Mouse (Mus musculus) adrenal gland (tissue): ENCODE results near the gene Cyp3a13.
"Not testable (repeated sequence)": the region's sequence is repeated elsewhere in the genome, so short reads cannot be mapped to it uniquely, and the experiment has no call there.

Experiments used
- intact Hi-C: fragments of 180-260 bp; cut with DNase I; formaldehyde crosslinking; loops from one replicate; pipeline ENCODE4 v1.15.1; 2025

The Cyp3a13 gene

DNA sequence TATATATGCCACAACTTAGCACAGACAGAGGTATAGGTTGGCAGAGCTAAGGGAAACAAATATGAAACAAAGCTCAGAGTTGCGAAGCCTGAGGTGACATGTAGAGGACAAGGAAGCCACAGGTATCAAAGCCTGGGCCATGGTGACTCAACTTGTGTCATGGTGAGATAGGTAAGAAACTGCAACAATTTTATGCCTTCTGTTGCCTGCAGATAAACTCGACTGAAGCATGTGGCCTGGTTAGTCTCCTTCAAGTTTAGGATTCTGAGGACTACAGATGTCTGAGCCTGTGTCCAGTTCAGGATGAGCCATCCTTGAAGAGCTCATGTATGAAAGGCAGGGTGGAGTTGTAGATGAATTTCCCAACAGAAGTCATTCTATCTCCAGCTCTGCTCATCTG lies 46.4 kb downstream of the Cyp3a13 start:
- intact Hi-C loops, result no loop called here

DNA sequence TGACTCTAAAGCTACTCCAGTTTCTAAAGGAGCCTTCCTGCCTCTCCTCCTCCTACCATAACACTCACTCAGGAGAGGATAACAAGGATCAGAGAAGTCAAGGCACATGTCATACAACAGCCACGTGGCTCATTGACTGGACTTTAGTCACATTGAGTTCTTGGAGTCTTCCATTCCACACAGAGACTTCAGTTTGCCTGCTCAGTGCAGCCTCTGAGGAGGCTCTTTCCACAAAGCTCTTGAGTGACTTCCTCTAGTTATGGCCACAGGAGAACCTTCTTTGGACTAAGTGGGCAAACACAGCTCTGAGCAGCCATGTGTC lies 49.1 kb downstream of the Cyp3a13 start:
- intact Hi-C loops, result not testable (repeated sequence)

DNA sequence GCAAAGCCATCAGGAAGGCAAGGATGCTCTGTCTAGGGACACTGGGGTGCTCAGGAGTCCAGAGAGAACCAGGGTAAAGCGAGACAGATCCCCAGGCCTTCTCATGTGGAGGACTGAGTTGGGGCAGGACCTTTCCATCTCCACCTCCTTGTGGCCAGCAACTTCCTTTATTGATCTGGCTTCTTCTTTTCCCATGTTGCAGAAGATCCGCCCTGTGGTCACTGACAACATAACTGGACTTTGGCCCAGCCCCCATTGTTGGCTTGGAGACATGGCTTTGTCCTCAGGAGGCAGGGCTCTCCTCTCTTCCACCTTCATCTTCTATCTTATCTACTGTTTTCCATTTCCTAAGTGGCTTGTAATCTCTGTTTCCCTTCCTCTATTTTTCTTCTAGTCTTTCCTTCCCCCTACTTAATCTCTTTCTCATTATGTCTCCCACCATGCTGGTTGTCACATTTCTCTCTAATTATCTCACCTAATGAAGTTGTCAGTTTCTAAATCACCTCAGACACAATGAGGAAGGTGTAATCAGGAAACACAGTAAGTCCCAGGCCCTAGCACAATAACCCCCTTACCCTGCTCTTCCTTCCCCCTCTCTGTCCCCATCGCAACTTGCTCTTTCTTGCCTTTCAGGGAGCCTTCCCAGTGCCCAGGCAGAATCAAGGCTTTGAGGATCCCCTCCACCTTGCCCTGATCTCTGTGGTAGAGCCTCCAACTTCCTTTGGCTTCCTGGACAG lies 49.6 kb downstream of the Cyp3a13 start, which contains the start of gene Pilrb2:
Gene Pilrb2 (minus strand): TSS at position 172 of the 737 bp plus-strand sequence.
- intact Hi-C loops, result not testable (repeated sequence)

DNA sequence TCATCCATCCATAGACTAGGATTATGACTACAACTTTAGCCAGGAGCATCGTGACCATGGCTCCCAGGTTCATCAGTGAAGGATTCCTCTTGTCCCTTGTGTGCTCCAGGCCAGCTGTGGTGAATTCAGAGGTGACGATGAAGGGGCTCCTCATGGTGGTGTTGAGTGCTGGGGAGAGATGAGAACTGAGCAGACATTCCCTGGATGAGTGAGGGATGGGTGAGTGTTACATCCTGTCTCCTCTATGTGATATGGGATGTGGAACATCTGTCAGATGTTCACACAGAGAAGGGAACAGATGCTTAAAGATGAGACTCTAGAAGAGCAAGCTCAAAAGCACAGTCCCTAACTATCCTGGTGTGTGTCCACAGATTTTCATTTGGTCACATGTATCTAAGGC lies 52.8 kb downstream of the Cyp3a13 start:
- intact Hi-C loops, result not testable (repeated sequence)

DNA sequence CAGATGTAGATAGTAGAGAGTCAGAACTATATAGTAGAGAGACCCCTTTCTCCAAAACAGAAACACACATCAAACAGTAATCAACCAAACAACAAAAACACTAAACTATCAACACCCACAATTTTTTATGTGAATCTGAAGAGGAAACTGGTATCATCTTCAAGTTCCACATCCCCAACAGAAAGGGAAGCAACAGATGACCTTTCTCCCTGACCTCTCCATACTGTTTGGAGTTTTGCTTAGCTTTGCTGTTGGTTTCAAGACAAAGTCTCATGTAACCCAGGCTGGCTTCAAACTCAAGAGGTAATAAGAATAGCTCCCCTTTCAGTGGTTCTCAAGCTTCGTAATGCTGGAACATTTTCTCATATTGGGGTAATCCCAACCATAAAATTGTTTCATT lies 57.4 kb downstream of the Cyp3a13 start:
- intact Hi-C loops, result not testable (repeated sequence)

DNA sequence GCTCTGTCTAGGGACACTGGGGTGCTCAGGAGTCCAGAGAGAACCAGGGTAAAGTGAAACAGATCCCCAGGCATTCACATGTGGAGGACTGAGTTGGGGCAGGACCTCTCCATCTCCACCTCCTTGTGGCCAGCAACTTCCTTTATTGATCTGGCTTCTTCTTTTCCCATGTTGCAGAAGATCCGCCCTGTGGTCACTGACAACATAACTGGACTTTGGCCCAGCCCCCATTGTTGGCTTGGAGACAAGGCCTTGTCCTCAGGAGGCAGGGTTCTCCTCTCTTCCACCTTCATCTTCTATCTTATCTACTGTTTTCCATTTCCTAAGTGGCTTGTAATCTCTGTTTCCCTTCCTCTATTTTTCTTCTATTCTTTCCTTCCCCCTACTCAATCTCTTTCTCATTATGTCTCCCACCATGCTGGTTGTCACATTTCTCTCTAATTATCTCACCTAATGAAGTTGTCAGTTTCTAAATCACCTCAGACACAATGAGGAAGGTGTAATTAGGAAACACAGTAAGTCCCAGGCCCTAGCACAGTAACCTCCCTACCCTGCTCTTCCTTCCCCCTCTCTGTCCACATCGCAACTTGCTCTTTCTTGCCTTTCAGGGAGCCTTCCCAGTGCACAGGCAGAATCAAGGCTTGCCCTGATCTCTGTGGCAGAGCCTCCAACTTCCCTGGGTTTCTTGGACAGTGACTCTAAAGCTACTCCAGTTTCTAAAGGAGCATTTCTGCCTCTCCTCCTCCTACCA lies 63.3 kb downstream of the Cyp3a13 start, which contains the start of gene Pilrb1:
Gene Pilrb1 (minus strand): TSS at position 147 of the 751 bp plus-strand sequence.
- intact Hi-C loops, result not testable (repeated sequence)

DNA sequence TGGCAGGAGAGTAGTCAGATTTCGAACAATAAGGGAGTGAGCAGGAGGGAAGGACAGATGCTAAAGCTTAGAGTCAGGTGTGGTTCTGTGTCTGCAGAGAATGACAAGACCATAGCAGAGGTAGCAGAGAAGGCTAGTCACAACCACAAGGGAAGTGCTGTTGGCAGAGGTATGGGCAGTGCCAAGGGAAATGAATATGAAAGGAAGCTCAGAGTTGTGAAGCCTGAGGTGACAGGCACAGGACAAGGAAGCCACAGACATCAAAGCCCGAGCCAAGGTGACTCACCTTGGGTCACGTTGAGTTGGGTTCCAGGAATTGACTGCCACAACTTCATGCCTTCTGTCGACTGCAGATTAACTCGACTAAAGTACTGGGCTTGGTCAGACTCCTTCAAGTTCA lies 64.5 kb downstream of the Cyp3a13 start:
- intact Hi-C loops, result not testable (repeated sequence)

DNA sequence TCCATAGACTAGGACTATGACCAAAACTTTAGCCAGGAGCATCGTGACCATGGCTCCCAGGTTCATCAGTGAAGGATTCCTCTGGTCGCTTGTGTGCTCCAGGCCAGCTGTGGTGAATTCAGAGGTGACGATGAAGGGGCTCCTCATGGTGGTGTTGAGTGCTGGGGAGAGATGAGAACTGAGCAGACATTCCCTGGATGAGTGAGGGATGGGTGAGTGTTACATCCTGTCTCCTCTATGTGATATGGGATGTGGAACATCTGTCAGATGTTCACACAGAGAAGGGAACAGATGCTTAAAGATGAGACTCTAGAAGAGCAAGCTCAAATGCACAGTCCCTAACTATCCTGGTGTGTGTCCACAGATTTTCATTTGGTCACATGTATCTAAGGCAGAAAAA lies 66.5 kb downstream of the Cyp3a13 start:
- intact Hi-C loops, result not testable (repeated sequence)

DNA sequence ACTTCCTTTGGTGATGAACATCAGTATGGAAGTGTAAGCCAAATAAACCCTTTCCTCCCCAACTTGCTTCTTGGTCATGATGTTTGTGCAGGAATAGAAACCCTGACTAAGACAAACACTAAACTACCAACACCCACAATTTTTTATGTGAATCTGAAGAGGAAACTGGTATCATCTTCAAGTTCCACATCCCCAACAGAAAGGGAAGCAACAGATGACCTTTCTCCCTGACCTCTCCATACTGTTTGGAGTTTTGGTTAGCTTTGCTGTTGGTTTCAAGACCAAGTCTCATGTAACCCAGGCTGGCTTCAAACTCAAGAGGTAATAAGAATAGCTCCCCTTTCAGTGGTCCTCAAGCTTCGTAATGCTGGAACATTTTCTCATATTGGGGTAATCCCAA lies 71.1 kb downstream of the Cyp3a13 start:
- intact Hi-C loops, result not testable (repeated sequence)
